Mouse (Mus musculus) thymus, postnatal 10 days (tissue): ENCODE results near the gene Il1f5.

Experiments
- DNase-seq, 2 experiments: peaks; one replicate each; pipeline ENCODE4 v3.0.0; 2021; ENCODE audit warnings: low spot score in 2 of 2

The Il1f5 gene

DNA sequence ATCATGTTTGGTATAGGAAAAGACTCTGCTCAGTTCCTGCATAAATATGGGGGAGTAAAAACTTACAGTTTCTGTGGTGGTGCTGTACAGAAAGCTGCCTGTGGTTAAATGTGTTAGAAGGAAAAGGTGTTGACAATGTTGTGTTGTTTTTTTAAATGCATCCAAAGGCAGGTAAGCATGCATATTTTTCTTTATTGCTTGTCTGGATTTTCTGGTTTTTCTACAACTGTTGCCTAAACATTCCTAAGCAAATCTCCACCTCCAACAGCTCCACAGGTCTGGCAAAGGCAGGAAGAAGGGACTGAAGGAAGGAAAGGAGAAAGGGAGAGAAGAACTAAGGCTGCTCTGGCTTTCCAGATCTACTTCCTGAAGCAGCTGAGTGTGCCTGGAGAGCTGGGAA lies at the start of gene Il1f5:
Gene Il1f5, plus strand, starts transcription at position 301 of the 400 bp plus-strand sequence.
- no peak for DNase-seq

DNA sequence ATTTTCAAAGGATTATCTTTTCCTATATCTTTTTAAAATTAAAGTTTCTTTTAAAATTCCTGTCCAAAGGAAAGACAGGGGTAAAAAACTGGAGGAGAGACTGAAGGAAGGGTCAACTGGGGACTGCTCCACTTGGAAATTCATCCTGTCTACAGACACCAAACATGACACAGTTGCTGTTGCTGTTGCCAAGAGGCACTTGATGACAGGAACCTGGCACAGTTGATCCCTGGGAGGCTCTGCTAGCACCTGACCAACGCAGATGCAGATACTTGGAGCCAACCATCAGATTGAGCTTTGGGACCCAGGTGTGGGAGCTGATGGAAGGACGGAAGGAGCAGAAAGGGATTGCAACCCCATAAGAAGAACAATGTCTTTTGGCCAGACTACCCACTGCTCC lies 49.6 kb upstream of the Il1f5 start:
- DNase-seq, result no peak

DNA sequence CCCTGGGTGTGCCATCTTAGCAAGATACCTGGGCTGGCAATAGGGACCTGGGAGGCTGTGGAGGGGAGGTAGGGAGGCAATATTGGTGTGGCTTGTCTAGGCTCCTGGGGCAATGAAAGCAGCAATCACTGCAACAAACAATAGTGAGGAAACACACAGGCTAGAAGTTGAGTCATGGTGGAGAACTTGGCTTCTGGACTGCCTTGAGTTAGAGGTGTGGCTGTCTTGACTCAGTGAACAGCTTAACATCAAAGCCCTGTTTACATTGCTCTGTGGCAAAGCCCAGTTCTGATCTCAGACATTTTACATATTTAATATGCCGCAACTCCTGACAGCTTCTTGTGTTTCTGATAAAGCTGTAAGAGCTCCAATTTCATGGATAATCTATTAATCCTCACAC lies 9.3 kb upstream of the Il1f5 start:
- DNase-seq, result no peak

DNA sequence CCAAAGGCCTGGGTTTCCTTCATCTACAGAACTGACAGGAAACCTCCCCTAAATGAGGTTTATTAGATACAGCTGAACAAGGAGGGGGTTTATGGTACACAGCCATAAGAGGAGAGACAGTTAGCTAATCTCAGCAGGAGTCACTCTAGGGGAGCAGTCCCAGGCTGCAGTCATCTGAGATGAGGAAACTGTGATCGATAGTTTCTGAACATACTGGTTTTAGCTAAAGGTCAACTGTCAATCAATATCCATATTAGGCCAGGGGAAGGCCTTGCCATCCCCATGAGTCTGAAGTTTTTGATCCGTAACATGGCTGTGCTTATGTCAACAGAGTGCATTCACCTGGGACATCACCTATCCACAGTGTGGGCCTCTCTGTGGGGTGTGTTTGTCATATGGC lies 3.1 kb upstream of the Il1f5 start:
- DNase-seq, result no peak

DNA sequence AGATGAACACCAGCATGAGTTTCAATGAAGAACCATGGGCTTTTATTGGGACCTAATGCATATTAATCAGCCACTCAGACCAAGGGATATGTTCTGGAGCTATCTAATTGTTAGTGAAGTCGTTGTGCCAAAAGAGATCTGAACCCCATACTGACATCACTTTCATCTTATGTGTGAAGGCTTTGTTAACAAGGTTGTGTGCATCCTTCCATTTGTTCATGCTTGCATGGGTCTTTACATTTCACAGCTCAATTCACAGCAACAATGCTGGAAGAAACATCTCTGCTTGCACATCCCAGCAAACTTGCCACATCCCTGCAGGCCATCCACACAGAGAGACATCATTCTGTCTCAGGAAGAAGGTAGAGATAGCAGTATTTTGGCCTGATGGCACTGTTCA lies 1.6 kb upstream of the Il1f5 start:
- no peak for DNase-seq

DNA sequence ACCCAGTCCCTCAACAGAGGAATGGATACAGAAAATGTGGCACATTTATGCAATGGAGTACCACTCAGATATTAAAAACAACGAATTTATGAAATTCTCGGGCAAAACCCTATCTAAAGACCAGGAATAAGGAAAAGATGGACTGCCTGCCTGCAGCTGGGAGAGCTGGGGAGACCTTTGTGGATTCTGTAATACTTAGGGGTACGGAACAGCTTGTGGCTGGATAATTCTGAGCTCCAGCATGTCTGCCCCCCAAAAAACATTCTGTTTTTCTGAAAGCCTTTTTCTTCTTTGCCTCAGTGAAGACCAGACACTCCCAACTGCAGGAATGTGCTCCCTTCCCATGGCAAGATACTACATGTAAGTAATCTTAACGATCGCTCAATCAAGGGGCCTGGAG lies 14.1 kb downstream of the Il1f5 start, which contains the start of gene Il1f10:
Gene Il1f10, plus strand, starts transcription at position 301 of the 400 bp plus-strand sequence.
- DNase-seq, result no peak

DNA sequence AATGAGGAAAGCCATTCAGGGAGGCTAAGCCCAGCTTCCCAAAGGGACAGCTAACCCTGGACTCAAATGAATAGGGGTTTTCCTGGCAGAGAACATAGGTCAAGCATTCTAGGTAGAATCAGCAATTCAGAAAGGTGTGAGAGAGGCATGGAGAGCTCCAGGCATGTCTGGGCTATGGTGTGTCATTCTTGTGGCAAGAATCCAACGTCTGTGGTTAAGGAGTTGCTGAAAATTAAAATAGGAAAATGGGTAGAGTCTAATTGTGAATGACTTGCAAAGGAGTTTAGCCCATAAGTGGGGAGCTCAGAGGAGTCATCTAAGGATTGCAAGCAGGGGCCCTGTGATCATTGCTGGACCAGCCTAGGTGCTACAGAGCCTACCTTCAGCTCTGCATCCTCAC lies 17.9 kb downstream of the Il1f5 start:
- DNase-seq, result no peak

DNA sequence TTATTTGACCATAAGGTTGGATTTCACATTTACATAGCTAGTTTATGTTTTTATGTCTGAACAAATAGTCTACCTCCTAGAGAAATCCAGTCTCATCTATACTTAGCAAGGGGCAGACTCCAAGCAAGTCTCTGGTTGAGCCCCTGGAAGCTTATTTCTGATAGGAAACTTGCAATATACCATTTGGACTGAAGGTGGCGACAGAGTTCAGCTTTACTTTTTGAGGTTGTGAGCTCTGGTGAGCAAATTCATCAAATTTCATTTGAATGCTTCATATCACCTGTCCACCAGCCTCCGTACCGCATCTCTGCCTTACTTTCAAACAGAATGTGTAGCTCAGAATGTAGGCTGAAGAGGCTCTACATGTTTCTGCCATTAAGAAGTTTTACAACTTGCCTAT lies 20.1 kb downstream of the Il1f5 start:
- DNase-seq, result peak in 1 of 2 experiments; percentile 43

DNA sequence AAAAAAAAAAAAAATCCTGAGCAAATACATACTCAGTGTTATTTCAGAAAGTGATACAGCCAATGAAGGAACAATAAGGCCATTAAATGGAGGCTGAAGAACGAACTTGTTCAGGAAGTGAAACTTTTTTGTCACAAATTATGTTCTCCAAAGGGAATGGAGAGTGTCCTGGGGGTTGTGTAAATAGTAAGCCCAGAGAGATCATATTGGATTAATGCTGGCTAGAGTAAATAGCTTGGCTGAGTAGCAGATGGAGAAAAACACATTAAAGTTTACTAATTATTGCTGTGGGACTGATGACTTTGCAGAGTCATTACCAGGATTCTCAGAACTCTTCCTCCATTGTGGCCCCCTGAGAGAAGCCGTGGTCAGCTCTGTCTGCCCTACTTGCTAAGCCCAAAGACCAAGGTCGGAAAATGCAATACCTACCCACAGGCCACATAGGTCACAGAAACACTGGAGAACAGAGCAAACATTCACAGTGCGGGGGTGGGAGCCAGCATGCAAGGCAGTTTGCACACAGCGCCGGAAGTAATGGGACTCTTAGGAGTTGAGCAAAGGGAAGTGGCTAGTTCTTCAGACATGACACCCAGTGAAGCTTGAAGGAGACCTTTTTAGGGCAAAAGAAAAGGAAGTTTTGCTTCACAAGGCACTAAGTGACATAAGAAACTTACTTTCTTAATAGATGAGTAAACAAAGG lies 34.7 kb downstream of the Il1f5 start:
- DNase-seq, result no peak

DNA sequence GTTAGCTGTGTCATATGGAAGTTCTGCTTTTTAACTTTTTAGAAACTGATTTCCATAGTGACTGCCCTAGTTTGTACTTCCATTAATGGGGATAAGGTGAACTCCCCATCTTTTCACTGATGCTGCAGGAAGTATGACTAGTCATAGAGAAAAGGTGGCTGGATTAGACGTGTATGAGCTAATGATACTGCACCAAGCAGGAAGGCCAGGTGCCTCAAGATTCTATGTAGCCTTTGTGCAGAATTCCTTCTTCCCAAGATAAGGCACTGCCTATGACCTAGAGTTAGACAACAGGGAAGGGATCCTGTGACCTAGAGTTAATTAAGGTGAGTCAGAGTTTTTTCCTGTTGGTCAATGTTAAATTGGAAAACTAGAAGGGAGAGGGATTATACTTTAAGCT lies 40.2 kb downstream of the Il1f5 start:
- no peak for DNase-seq

DNA sequence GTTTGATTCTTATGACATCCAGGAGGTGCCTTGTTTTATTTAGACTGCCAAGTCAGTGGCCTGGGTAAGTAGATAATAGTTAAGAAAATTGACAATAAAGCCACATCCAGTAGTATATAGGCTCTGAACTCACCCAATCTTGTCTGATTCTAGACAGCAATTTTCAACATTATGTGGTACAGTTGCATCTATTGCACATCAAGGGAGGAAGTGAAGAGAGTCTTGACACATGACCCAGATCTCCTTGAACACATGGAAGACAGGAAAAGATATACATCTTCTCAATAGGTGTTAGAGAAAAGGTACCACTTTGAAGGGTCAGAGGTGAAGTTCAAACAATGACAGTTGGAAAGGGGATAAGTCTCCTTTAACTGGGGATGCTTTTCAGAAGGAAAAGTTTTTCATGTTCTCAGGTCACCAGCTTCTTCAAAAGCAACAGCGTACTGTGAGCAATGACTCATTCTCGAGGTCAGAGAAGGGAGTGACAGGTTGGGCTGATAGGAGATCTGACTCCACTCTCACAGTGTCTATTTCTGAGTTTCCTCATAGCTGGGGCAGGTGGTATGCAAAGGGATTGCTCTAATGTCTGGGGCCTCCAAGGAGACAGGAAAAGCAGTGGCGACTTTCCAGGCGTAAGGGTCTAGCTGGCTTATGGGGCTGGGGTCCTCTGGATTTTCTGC lies 41.3 kb downstream of the Il1f5 start:
- no peak for DNase-seq
